Mouse (Mus musculus) forebrain, embryonic 11.5 days (tissue): ENCODE data around the gene Myo16. TPM values are rescaled to one million over a fixed set of nuclear protein-coding genes. Genes with fewer than 3 reads are reported as not detected.

Experiments used
- ATAC-seq: fragments of 200-750 bp; cut with Nextera tagmentation; replicated peaks from 2 replicates; pipeline ENCODE4 v1.8.0; 2017; ENCODE audit warnings: moderate TSS enrichment; ENCODE audit not compliant: low FRiP score
- DNase-seq: peaks from one replicate; pipeline ENCODE4 v3.0.0-alpha.2; 2017; ENCODE audit warnings: low spot score
- H3K27ac ChIP-seq: fragments of 300-500 bp; sonication (generic); 2 replicates; pipeline ENCODE4 v1.5.1; 2014; ENCODE audit warnings: low read depth, low read length
- H3K27me3 ChIP-seq: fragments of 300-500 bp; sonication (generic); 2 replicates; pipeline ENCODE4 v1.6.1; 2014; ENCODE audit warnings: mild to moderate bottlenecking, low read length, mixed read lengths; ENCODE audit not compliant: control insufficient read depth, insufficient read depth
- H3K36me3 ChIP-seq: fragments of 300-500 bp; sonication (generic); 2 replicates; pipeline ENCODE4 v1.6.1; 2014; ENCODE audit warnings: mild to moderate bottlenecking, low read length, moderate library complexity, mixed read lengths; ENCODE audit not compliant: control insufficient read depth, insufficient read depth
- H3K4me1 ChIP-seq: fragments of 300-500 bp; sonication (generic); replicated peaks from 2 replicates; pipeline ENCODE4 v1.6.1; 2014; ENCODE audit warnings: low read length, mixed read lengths; ENCODE audit not compliant: control insufficient read depth, insufficient read depth
- H3K4me2 ChIP-seq: fragments of 300-500 bp; sonication (generic); 2 replicates; pipeline ENCODE4 v1.6.1; 2014; ENCODE audit warnings: low read depth, mild to moderate bottlenecking, low read length, moderate library complexity, mixed read lengths; ENCODE audit not compliant: severe bottlenecking
- H3K4me3 ChIP-seq: fragments of 300-500 bp; sonication (generic); 2 replicates; pipeline ENCODE4 v1.5.1; 2014; ENCODE audit warnings: low read depth, low read length
- H3K9ac ChIP-seq: fragments of 300-500 bp; sonication (generic); 2 replicates; pipeline ENCODE4 v1.6.1; 2014; ENCODE audit warnings: low read length
- H3K9me3 ChIP-seq: fragments of 300-500 bp; sonication (generic); 2 replicates; pipeline ENCODE4 v1.6.1; 2016; ENCODE audit warnings: low read length, mixed read lengths; ENCODE audit not compliant: control insufficient read depth
- WGBS: fragments of 180-500 bp; shearing (Covaris S2); extraction: QIAGEN DNeasy Blood & Tissue Kit; methylation state at CpG from one replicate; pipeline ENCODE4 v1.1.7; 2014; 5-methylcytosine and 5-hydroxymethylcytosine counted together
- polyA plus RNA-seq: library from polyadenylated mRNA; unstranded; fragments of >200 nt; fragmentation: Nextera tagmentation; extraction: Ambion mirVana; gene quantifications from 2 replicates; pipeline ENCODE4 v1.2.1, GENCODE M21; 2014

The Myo16 gene
- polyA plus RNA-seq, 1 experiment from 2014 or later: 1.6 TPM

DNA sequence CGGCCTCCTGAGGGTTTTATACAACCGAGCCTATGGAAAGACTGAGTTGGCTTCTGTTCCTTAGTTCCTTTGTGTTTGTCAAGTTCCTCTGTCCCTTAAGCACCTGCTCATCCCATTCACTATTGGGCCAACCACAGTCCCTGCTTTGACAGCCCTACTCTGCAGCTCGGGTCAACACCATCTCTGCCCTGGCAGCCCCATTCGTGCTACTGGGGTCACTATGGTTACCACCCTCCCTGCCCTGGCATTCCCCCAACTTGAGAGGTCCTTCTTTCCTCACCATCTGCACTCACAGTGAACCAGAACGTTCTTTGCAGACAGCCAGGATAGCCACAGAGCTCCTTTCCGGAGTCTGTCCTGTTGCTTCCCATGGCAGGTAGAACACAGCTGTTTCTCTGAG, 238.2 kb downstream of the Myo16 start:
- no peak overlapping the region for H3K4me2 ChIP-seq
- DNase-seq (no peak), ATAC-seq (no peak; the same call in 1 of the 2 replicates)
- H3K9me3 ChIP-seq: no peaks in the 10 kb centered on the region
- no peaks in the 10 kb centered on the region for H3K36me3 ChIP-seq
- no peak overlapping the region for H3K9ac ChIP-seq
- no peak overlapping the region for H3K4me3 ChIP-seq
- no peaks in the 10 kb centered on the region; the same call in 1 of the 2 replicates for H3K4me1 ChIP-seq
- H3K27ac ChIP-seq: 0 out of 2 replicates have a peak overlapping the region, but pooled peaks have one; percentile 1
- H3K27me3 ChIP-seq: no peaks in the 10 kb centered on the region
- 41% methylated on average over 6 of the region's 6 CpGs for WGBS

DNA sequence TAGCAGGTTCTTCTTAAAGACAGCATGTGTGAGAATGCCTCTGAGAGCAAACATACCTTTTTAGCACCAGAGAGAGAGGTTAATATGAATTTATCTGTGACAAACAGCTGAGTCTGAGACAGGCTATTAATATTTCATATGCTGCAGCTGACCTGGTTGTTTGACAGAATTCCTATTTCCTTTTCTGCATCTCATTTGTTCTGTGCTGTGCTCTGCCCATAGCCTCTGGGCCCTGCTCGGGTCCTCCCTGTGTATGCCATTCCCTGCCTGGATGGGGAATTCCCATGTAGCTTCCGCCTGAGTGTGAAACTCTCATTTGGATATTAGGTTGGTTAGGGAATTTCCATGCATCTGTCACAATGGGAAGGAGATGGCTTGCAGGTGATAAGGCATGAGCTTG, 240.8 kb downstream of the Myo16 start:
- no peak for ATAC-seq
- no peaks in the 10 kb centered on the region for H3K36me3 ChIP-seq
- WGBS: 89% methylated on average over 2 of the region's 2 CpGs

DNA sequence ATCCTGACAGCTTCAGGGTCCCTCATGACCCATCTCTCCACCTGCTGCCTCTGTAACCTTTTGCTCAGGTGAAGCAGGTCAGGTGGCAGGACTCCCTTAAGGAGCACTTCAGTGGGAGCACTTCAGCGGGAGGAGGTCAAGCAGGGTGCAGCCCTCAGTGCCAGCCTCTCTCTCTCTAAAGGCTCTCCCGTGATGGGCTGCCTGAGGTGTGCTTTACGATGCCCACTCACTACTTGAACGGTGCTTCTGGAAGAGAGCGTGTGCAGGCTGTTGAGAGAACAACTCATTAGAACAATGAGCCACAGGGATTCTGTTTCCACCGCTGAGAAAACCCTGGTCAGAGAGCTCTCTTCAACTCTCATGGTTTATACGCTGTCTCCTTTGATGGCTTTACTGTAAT, 241.4 kb downstream of the Myo16 start:
- no peaks in the 10 kb centered on the region; the same call in 1 of the 2 replicates for H3K4me1 ChIP-seq
- no peak overlapping the region for H3K9ac ChIP-seq
- H3K9me3 ChIP-seq: no peaks in the 10 kb centered on the region
- H3K36me3 ChIP-seq: no peaks in the 10 kb centered on the region
- DNase-seq (peak; percentile 45), ATAC-seq (no peak)
- no peaks in the 10 kb centered on the region for H3K27me3 ChIP-seq
- 66% methylated on average over 7 of the region's 7 CpGs for WGBS
- no peak overlapping the region for H3K27ac ChIP-seq
- H3K4me2 ChIP-seq: no peak overlapping the region
- H3K4me3 ChIP-seq: no peak overlapping the region

More for the DNA sequence above, 240.8 kb downstream of the Myo16 start:
- Histone ChIP-seq H3K4me1 (no peaks in the 10 kb centered on the region; the same call in 1 of the 2 replicates), H3K9ac (no peak overlapping the region), H3K9me3 (no peaks in the 10 kb centered on the region), H3K4me3 (no peak overlapping the region), H3K27ac (no peak overlapping the region), H3K27me3 (no peaks in the 10 kb centered on the region), H3K4me2 (no peak overlapping the region)
- DNase-seq: no peak

DNA sequence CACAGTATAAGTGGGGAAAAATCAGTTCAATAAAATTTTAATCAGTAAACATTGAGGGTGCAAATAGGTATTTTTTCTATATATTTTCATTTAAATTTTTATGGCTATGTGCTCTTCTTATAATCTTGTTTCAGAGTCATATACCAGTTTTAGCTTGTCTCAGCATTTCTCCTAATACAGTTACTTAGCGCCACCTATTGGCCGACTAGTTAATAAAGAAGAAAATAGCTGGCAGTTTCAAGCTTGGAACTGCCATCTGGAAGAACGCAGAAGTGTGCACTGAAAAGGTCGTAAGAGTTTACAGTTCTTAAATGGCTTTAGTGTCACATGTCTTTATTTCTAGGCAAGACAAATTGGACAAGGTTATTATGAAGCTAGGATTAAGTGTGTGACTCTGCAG, 248.9 kb downstream of the Myo16 start:
- 16% methylated on average over 4 of the region's 4 CpGs for WGBS
- no peak overlapping the region for H3K4me2 ChIP-seq
- no peak for DNase-seq

DNA sequence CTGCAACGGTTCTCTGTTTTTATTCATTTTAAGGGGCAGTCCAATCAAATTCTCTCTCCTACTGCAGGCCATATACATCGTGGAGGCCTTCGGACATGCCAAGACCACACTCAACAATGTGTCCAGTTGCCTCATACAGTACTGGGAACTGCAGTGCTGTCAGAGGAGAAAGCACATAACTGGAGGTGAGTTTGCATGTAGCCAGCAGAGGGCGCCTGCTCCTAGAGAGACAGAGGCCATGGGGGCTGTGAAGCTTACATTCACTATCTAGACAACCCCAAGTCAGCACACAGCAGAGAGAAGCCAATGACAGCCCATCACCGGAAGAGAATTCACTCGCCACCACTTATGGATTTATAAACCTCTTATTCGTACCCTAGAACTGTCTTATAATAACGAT, 251.8 kb downstream of the Myo16 start:
- Histone ChIP-seq H3K9ac (no peak overlapping the region), H3K4me1 (no peaks in the 10 kb centered on the region), H3K9me3 (no peaks in the 10 kb centered on the region), H3K27ac (no peak overlapping the region), H3K4me2 (no peak overlapping the region), H3K36me3 (no peaks in the 10 kb centered on the region), H3K4me3 (no peak overlapping the region), H3K27me3 (no peaks in the 10 kb centered on the region)
- WGBS: 38% methylated on average over 8 of the region's 8 CpGs
- ATAC-seq (0 out of 2 replicates have a peak, but pooled peaks have one; percentile 44), DNase-seq (peak; percentile 82)

More for the DNA sequence above, 248.9 kb downstream of the Myo16 start:
- Histone ChIP-seq H3K4me3 (no peak overlapping the region), H3K36me3 (no peaks in the 10 kb centered on the region), H3K27me3 (no peaks in the 10 kb centered on the region), H3K9me3 (no peaks in the 10 kb centered on the region), H3K9ac (no peak overlapping the region), H3K27ac (no peak overlapping the region), H3K4me1 (no peaks in the 10 kb centered on the region)
- ATAC-seq: no peak

DNA sequence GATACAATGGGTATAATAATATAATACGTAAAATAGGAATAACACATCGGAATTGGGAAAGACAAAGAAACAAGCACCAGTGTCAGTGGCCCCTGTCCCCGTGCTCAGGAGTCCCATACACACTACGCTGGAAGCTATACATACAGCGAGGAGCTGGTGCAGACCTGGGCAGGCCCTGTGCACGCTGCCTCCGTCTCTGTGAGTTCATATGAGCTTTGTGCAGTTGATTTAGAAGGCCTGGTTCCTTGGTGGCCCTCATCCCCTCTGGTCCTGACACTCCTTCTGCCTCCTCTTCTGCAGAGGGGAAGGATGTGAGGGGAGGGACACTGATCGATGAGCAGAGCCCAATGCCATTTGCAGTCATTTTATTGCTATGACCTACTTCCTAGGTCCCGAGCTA, 255.3 kb downstream of the Myo16 start:
- Histone ChIP-seq H3K36me3 (no peaks in the 10 kb centered on the region), H3K27me3 (no peaks in the 10 kb centered on the region), H3K9me3 (no peaks in the 10 kb centered on the region), H3K4me3 (no peak overlapping the region), H3K4me1 (no peaks in the 10 kb centered on the region), H3K4me2 (no peak overlapping the region), H3K9ac (no peak overlapping the region), H3K27ac (no peak overlapping the region)
- DNase-seq (no peak), ATAC-seq (no peak)
- WGBS: 89% methylated on average over 9 of the region's 9 CpGs

DNA sequence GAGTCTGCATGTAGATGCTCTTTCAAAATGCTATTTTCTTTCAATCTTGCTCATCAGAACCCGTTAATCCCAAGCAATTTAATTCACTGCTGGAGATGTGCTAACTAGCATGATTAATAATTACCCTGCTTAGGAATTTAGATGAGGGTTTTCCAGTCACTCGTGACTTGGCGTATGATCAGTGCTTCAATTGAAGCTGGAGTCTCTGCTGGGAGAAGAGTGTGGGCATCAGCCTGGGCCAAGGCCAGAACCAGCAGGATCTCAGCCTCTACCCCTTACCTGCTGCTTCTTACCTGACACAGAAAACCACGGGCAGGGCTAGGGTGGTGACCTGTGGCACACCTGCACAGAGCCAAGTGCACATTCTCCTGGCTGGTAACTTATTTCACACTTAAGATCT, 257.8 kb downstream of the Myo16 start:
- Histone ChIP-seq H3K4me3 (no peak overlapping the region), H3K36me3 (no peaks in the 10 kb centered on the region), H3K27ac (no peak overlapping the region), H3K9ac (no peak overlapping the region), H3K9me3 (no peaks in the 10 kb centered on the region), H3K4me2 (no peak overlapping the region), H3K27me3 (no peaks in the 10 kb centered on the region), H3K4me1 (0 out of 2 replicates have a peak, but pooled peaks cover 2% of the 10 kb centered on the region)
- DNase-seq: peak; percentile 2
- WGBS: 68% methylated on average over 4 of the region's 4 CpGs
- no peak for ATAC-seq

DNA sequence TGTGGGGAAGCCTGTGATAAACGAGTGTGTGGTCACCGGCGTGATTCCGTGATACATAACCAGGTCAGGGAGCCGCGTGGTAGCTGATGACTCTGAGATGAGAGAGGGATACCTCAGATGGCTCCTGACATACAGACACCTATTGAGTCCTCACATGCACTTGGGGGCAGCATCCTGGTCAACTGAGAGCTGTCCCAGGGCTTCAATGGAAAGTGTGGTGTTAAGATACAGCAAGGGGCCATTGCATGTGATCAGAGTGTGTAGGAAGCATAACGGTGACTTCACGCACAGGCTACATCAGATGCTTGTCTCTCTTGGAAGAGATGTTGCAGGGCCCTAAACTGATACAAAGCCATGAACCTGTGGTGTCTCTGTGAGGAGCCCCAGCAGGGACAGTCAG, 260.2 kb downstream of the Myo16 start:
- H3K36me3 ChIP-seq: no peaks in the 10 kb centered on the region
- ATAC-seq: no peak
- no peak overlapping the region for H3K4me2 ChIP-seq
- H3K27me3 ChIP-seq: no peaks in the 10 kb centered on the region
- H3K27ac ChIP-seq: no peak overlapping the region
- H3K9ac ChIP-seq: no peak overlapping the region
- no peak for DNase-seq
- H3K4me1 ChIP-seq: peaks cover 2% of the 10 kb centered on the region; the same call in 1 of the 2 replicates
- H3K4me3 ChIP-seq: no peak overlapping the region
- no peaks in the 10 kb centered on the region for H3K9me3 ChIP-seq
- WGBS: 88% methylated on average over 8 of the region's 8 CpGs

DNA sequence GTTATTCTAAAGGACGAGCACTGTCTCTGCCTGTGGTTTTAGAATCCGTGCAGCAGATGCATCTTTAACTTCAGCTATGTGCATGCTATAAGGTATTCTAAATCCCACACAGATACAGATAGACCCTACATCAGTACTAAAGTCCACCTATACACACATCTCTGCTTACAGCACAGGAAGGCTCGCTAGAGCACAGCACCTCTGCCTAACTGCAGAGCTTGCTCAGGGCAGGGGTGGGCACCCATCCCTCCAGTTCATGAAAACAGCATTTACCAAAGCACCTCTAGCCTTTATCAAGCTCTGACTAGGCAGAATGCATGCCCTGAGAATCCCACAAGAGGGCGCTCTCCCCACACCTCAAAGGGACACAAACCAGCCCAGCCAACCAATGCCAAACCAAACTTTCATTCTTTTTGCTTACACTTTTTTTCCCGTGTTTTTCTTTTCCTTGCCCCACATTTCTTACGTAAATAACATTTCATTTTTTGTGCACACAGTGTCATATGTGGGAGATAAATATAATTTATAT, 261.0 kb downstream of the Myo16 start:
- Histone ChIP-seq H3K9ac (no peak overlapping the region), H3K9me3 (no peaks in the 10 kb centered on the region)
- ATAC-seq: 0 out of 2 replicates have a peak, but pooled peaks have one; percentile 36

More for the DNA sequence above, 261.0 kb downstream of the Myo16 start:
- peak; percentile 88 for DNase-seq
- Histone ChIP-seq H3K4me1 (peaks cover 2% of the 10 kb centered on the region; the same call in 1 of the 2 replicates), H3K27me3 (no peaks in the 10 kb centered on the region), H3K36me3 (no peaks in the 10 kb centered on the region), H3K4me2 (no peak overlapping the region), H3K4me3 (no peak overlapping the region), H3K27ac (no peak overlapping the region)
- WGBS: 24% methylated on average over 6 of the region's 6 CpGs
